Mouse (Mus musculus) C2C12 (cell line): ENCODE measurements around the gene Pmfbp1.

Source experiments
- CTCF ChIP-seq: IDR thresholded peaks from one replicate; pipeline ENCODE4 v1.5.1; 2011; ENCODE audit not compliant: control insufficient read depth, insufficient read depth, insufficient read length
- MAX ChIP-seq: IDR thresholded peaks from one replicate; pipeline ENCODE4 v1.6.1; 2011; ENCODE audit warnings: mild to moderate bottlenecking, control low read depth
- MYOD1 ChIP-seq: IDR thresholded peaks from one replicate; pipeline ENCODE4 v1.6.1; 2011; ENCODE audit warnings: low read depth; ENCODE audit not compliant: control insufficient read depth, insufficient read length
- USF1 ChIP-seq: IDR thresholded peaks from one replicate; pipeline ENCODE4 v1.6.1; 2011; ENCODE audit warnings: low read depth, mild to moderate bottlenecking, control low read depth, moderate library complexity

DNA sequence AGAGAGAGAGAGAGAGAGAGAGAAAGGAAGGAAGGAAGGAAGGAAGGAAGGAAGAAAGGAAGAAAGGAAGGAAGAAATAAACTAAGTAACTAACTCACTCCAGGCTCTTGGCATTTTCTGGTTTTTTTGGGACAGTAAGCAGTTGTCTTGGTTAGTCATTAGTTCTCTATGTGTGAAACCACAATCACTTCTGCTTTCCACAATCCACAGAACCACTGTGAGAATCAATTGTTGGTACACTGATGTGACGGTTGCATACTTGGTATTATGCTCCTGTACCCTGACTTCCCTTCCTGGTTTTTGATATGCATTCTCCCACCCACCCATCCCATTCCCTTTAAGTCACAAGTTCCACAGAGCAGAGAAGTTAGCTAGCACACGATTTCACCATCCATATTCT is 70.1 kb downstream of the Pmfbp1 start:
- TF ChIP-seq MAX, result no peak
- no peak for TF ChIP-seq MYOD1
- TF ChIP-seq CTCF, result no peak
- TF ChIP-seq USF1, result no peak
